8 mouse cellular contexts compared by ENCODE assay signal in the genomic region with DNA sequence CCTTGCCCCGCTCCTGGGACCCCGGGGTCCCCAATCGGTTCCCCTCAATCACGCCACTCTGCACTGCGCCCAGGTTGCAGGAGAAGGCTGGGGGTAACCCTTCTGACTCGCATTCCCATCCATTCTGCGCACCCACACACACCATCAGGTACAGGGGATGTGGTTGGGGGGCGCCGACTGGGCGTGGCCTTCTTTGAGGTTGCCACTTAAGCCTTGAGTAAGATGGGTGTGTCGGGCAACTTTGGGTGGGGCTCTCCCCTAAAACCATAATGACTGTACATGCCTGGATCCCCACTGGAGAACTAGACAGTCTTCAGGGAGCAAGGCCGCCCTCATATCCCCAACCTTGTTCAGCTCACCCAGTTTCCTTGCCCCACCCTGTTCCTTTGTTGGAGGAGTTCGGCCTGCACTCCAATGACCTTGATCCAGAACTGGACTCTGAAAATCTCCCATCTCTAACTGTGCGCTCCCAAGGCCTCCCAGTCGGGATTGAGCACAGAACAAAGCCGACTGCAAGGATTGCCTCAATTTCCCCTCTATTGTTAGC. TPM values are rescaled to one million over a fixed set of nuclear protein-coding genes. Genes with fewer than 3 reads are reported as not detected.
DNase-seq lines count a peak whose midpoint lies in the region; ATAC-seq and TF ChIP-seq lines count a peak whose summit lies in the region.

No protein-coding gene starts in this region.

- peak overlapping the region; percentile 92 for H3K27ac ChIP-seq in layer of hippocampus, adult 2 months
- peak overlapping the region; percentile 98 for H3K27ac ChIP-seq in forebrain, embryonic 16.5 days (ENCODE audit: low read length)
- H3K27ac ChIP-seq in midbrain, embryonic 12.5 days (replicated peaks), result peak overlapping the region; percentile 97

- no peaks in the 10 kb centered on the region for H3K9me3 ChIP-seq in forebrain, embryonic 16.5 days (ENCODE audit: control insufficient read depth, low read length)
- H3K9me3 ChIP-seq in midbrain, embryonic 12.5 days, result no peaks in the 10 kb centered on the region

- H3K4me1 ChIP-seq in forebrain, embryonic 16.5 days (replicated peaks; ENCODE audit: control insufficient read depth, insufficient read depth, low read length), result peaks cover 33% of the 10 kb centered on the region
- H3K4me1 ChIP-seq in midbrain, embryonic 12.5 days, result peaks cover 49% of the 10 kb centered on the region
- no peaks in the 10 kb centered on the region for H3K4me1 ChIP-seq in lung, adult 2 months (ENCODE audit: control insufficient read depth, insufficient read depth, low read length)

- peak overlapping the region; percentile 98 for H3K4me2 ChIP-seq in forebrain, embryonic 16.5 days (ENCODE audit: low read length)
- peak overlapping the region; percentile 68 for H3K4me2 ChIP-seq in midbrain, embryonic 12.5 days (replicated peaks)

- H3K36me3 ChIP-seq in forebrain, embryonic 16.5 days (ENCODE audit: control insufficient read depth, insufficient read depth), result no peaks in the 10 kb centered on the region; the same call in 1 of the 2 replicates
- H3K36me3 ChIP-seq in midbrain, embryonic 12.5 days, result no peaks in the 10 kb centered on the region

- H3K27me3 ChIP-seq in forebrain, embryonic 16.5 days (replicated peaks; ENCODE audit: control insufficient read depth, insufficient read depth, low read length), result no peaks in the 10 kb centered on the region
- peaks cover 8% of the 10 kb centered on the region; the same call in 1 of the 2 replicates for H3K27me3 ChIP-seq in midbrain, embryonic 12.5 days

- WGBS in forebrain, embryonic 16.5 days, result under 1% methylated on average over 16 of the region's 16 CpGs
- 3% methylated on average over 16 of the region's 16 CpGs for WGBS in midbrain, embryonic 12.5 days
- 13% methylated on average over 16 of the region's 16 CpGs for WGBS in lung, adult 2 months

- TF ChIP-seq CTCF in layer of hippocampus, adult 2 months (conservative IDR thresholded peaks at IDR 0.05), result no peak
- TF ChIP-seq CTCF in lung, adult 2 months (IDR thresholded peaks at IDR 0.05; ENCODE audit: insufficient read depth, low read length), result no peak

- H3K4me3 ChIP-seq in layer of hippocampus, adult 2 months, result peak overlapping the region; percentile 80
- peak overlapping the region; percentile 92 for H3K4me3 ChIP-seq in forebrain, embryonic 16.5 days (replicated peaks; ENCODE audit: low read length)
- peak overlapping the region; percentile 92 for H3K4me3 ChIP-seq in midbrain, embryonic 12.5 days
- H3K4me3 ChIP-seq in lung, adult 2 months (replicated peaks; ENCODE audit: extremely low read depth, low read depth, low read length), result no peak overlapping the region

- H3K9ac ChIP-seq in forebrain, embryonic 16.5 days (replicated peaks; ENCODE audit: low read depth, low read length), result peak overlapping the region; percentile 97
- peak overlapping the region; percentile 96 for H3K9ac ChIP-seq in midbrain, embryonic 12.5 days (replicated peaks)

- no peak for DNase-seq in layer of hippocampus, adult 2 months (ENCODE audit: low spot score in 2 of 2)
- no peak for DNase-seq in layer of hippocampus, postnatal 25 days (ENCODE audit: extremely low spot score in 1 of 2, low spot score in 1 of 2)
- DNase-seq in brain, adult 2 months (ENCODE audit: low read depth, low spot score), result peak; percentile 62
- DNase-seq in spleen, adult 18-20 months, result no peak
- no peak for DNase-seq in lung, adult 2 months
- DNase-seq in spleen, postnatal 10 days (ENCODE audit: low spot score in 2 of 2), result no peak

- TF ChIP-seq POLR2A in lung, adult 2 months (IDR thresholded peaks at IDR 0.05; ENCODE audit: borderline replicate concordance, extremely low read depth, low read depth, low read length), result no peak

- ATAC-seq in forebrain, embryonic 16.5 days, result peak; percentile 26
- peak; percentile 12 for ATAC-seq in midbrain, embryonic 12.5 days (ENCODE audit: low FRiP score, low read depth)

RNA-seq across cellular contexts. Expression of a gene that starts 0.6 kb away (rescaled TPM):
- 100 to 1,000 TPM; 249 to 277 TPM for total RNA-seq in layer of hippocampus, adult 2 months (2021)
- total RNA-seq in layer of hippocampus, postnatal 25 days (2021), result 100 to 1,000 TPM; 317 to 360 TPM
- 1,828 and 2,004 TPM in 2 replicates for polyA plus RNA-seq in forebrain, embryonic 16.5 days (2015; fragmentation: Nextera tagmentation; extraction: Ambion mirVana)
- polyA plus RNA-seq in midbrain, embryonic 12.5 days (2016; fragmentation: Nextera tagmentation; extraction: Ambion mirVana), result 1,098 and 1,155 TPM in 2 replicates
- polyA plus RNA-seq in lung, adult 2 months (2012; rRNA removed), result 1.2 and 1.4 TPM in 2 replicates

RNA-seq across cellular contexts. Expression of a gene that starts 4.9 kb away (rescaled TPM):
- not detected for total RNA-seq in layer of hippocampus, adult 2 months (2021)
- under 1 TPM in 1 of 2 experiments, not detected in 1; 0.10 TPM for total RNA-seq in layer of hippocampus, postnatal 25 days (2021)
- 0.09 and 0.12 TPM in 2 replicates for polyA plus RNA-seq in forebrain, embryonic 16.5 days (2015; fragmentation: Nextera tagmentation; extraction: Ambion mirVana)
- polyA plus RNA-seq in midbrain, embryonic 12.5 days (2016; fragmentation: Nextera tagmentation; extraction: Ambion mirVana), result 0.09 and 0.24 TPM in 2 replicates
- polyA plus RNA-seq in lung, adult 2 months (2012; rRNA removed), result not detected in 2 replicates

RNA-seq across cellular contexts. Expression of a gene that starts 11.5 kb away (rescaled TPM):
- total RNA-seq in layer of hippocampus, adult 2 months (2021), result 10 to 100 TPM; 56.7 to 62.1 TPM
- 10 to 100 TPM; 64.6 to 66.6 TPM for total RNA-seq in layer of hippocampus, postnatal 25 days (2021)
- 43.9 and 48.3 TPM in 2 replicates for polyA plus RNA-seq in forebrain, embryonic 16.5 days (2015; fragmentation: Nextera tagmentation; extraction: Ambion mirVana)
- polyA plus RNA-seq in midbrain, embryonic 12.5 days (2016; fragmentation: Nextera tagmentation; extraction: Ambion mirVana), result 37.3 and 44.0 TPM in 2 replicates
- polyA plus RNA-seq in lung, adult 2 months (2012; rRNA removed), result 23.0 and 30.9 TPM in 2 replicates

RNA-seq across cellular contexts. Expression of a gene that starts 38.3 kb away (rescaled TPM):
- total RNA-seq in layer of hippocampus, adult 2 months (2021), result 100 to 1,000 TPM; 459 to 497 TPM
- 100 to 1,000 TPM; 485 to 539 TPM for total RNA-seq in layer of hippocampus, postnatal 25 days (2021)
- 283 and 303 TPM in 2 replicates for polyA plus RNA-seq in forebrain, embryonic 16.5 days (2015; fragmentation: Nextera tagmentation; extraction: Ambion mirVana)
- 202 and 232 TPM in 2 replicates for polyA plus RNA-seq in midbrain, embryonic 12.5 days (2016; fragmentation: Nextera tagmentation; extraction: Ambion mirVana)
- polyA plus RNA-seq in lung, adult 2 months (2012; rRNA removed), result 150 and 188 TPM in 2 replicates

Comparison
In these comparisons a context has a peak if more than half of its experiments do, and no peak if none do; other contexts are left out.
1. RNA of a gene that starts 0.6 kb away (polyA plus RNA-seq): 1,828 to 2,004 TPM in forebrain, embryonic 16.5 days and 1,098 to 1,155 TPM in midbrain, embryonic 12.5 days; 1.2 to 1.4 TPM in lung, adult 2 months; every median in the first group is over 100 times any median in the second.
2. Peak in every context shown above with its lines, with median percentiles within 50 percentile points of each other: H3K27ac ChIP-seq.